Mouse (Mus musculus) T-helper 17 cell (primary cell): ENCODE measurements at regions not wholly inside any gene's neighbourhood (a gene's known extent, or its start where the extent isn't known, plus 50 kb on each side); places are given as distances from the start of the nearest gene placed in this dataset.

Source experiments
- in situ Hi-C, 2 experiments: fragments of 300-600 bp; cut with MboI, MseI; formaldehyde crosslinking; loops; 1 replicate in 1 of 2; 2 replicates in 1 of 2; pipeline ENCODE4 v1.15.1; 2025; ENCODE audit warnings: high pct_unique_total_duplicates in 2 of 2

DNA sequence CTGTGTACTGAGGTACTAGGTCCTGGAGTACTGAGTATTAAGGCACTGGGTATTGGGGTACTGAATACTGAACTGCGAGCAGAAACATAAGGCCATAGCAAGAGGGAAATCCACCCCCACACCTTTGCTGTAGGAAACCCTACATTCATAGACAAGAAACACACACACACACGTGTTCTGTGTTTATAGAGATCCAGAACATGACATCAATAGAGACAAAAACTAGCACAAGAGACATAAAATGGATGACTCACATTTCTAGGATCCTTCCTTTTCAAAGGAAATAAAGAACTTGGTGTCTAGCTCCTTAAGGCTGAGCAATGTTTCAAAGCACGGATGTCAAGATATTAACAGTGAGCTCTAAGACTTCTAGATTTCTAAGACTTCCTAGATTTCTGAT lies 49.9 kb upstream of the Nepro start:
- in situ Hi-C loops = no loop called here

DNA sequence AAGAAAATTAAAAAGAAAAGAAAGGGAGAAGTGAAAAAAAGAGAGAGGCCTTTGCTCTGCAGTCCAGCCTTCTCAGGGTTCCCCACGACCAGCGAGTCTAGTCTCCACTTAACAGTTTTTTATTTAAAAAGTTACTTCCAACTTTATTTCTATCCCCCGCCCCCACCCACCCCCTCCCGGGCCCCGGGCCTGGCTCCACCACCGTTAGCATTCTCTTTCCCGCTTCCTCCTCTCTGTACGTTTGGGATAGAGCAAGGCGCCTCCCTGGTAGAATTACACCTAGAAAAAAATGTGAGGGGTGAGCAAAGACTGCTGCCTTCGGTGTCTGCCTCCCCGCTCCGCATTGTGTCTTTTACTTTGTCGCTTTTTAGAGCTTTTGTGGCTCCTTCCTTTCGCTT lies 51.7 kb upstream of the Nepro start:
- in situ Hi-C loops = no loop called here

DNA sequence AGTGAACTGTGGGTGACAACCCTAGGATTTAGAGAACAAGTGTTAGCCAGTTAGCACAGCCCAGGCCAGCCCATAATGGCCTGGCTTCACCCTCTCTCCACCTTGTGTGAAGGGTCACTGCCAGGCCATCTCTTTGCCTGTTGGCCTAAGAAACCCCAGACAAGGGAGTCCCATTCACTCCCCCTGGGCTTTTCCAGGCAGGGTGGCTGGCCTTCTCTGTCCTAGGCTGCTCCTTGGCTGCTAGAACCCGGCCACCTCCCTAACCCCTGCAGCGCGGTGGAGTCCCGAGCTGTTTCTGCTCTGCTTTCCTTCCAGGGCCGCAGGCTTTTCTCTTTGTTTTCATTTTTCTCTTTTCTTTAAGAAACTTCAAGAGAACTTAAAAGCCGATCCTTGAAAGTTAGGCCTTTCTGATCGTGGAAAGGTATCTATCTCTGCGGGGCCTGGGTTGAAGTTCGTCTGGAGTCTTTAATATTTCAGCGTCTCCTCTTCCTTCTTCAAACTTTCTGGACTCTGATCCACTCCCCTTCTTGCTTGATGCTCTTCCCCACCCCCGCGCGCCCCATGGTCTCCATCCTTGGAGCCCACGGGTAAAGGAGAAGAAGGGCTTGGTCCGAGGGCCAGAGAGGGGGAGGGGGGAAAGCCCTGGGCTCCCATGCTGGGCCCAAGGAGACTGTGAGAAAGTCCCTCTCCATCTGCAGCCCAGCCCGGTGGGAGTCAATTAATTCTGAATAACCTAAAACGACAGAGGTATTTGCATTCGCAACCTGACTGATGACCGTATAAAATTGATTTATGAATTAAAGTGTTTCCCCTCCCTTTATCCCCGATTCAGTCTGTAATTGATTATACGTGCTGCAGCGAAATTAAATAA lies 52.3 kb upstream of the Nepro start:
- in situ Hi-C loops = no loop called here

- in situ Hi-C loops = no loop called here
Measured at GRCm38 (mm10) chr16:44668061-44668460, 56.0 kb upstream of the Nepro start.

GRCm38 (mm10) chr16:44667118-44667517 lies 57.0 kb upstream of the Nepro start:
- in situ Hi-C loops = no loop called here

- in situ Hi-C loops = no loop called here
Measured at GRCm38 (mm10) chr16:44666431-44666997, 57.6 kb upstream of the Nepro start.

DNA sequence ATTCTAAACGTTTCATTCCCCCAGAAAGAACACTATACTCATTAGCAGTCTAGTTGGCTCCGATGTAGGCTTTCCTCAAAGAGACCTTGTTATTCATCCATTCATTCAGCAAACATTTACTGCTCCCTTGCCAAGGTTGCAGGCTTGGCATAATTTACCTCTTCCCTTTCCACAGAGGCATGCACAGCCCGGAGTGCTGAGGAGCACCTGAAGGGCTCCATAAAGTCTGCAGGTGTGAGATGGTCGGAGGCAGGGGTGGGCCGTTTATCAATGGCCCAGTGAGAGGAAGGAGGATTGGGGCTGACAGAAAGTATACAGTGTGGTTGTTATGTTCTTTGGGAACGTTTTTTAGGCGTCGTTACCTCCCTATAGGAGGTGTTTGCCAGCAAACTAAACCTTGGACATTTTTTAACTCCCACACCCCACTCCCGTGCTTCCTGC lies 58.6 kb upstream of the Nepro start:
- in situ Hi-C loops = no loop called here

- in situ Hi-C loops = no loop called here
Measured at GRCm38 (mm10) chr16:44662966-44663600, 61.0 kb upstream of the Nepro start.

- in situ Hi-C loops = no loop called here
Measured at GRCm38 (mm10) chr16:44660996-44661876, 62.9 kb upstream of the Nepro start.

- in situ Hi-C loops = loop anchor here in 1 of 2 experiments (10.0 kb wide), 1 partner anchor 1526 kb away; no protein-coding TSS in a partner anchor
Measured at GRCm38 (mm10) chr16:44658306-44658705, 65.8 kb upstream of the Nepro start.

DNA sequence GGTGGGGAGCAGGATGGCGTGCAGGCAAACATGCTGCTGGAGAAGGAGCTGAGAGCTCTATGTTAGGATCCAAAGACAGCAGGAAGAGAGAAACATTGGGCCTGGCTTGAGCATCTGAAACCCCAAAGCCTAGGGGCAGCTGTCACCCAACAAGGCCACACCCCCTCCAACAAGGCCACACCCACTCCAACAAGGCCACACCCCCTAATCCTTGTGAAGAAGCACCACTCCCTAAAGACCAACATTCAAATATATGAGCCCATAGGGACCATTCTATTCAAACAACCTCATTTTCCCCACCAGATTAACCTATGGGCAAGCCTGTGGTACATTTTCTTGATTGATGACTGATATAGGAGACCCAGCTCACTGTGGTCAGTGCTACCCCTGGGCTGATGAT lies 67.9 kb upstream of the Nepro start:
- in situ Hi-C loops = loop anchor here in 1 of 2 experiments (10.0 kb wide), 1 partner anchor 1529 kb away; no protein-coding TSS in a partner anchor

DNA sequence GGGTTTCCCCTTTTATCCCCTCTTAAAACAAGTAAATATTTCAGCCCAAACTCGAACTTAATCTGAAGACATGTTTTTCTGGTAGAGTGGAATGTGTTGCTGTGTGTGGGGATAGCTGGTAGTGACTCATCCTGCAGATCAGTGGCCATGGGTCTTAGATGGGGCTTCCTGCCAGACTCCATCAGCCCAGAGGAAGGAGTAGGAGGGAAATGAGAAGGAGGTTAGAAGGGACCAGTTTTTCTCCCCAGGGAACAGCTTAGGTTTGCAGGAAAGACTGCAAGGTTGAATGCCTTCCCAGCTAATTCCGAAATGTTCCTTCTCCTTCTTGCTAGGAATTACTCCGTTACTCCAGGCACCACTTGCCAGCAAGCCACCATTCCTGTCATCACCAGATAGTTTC lies 68.8 kb upstream of the Nepro start:
- in situ Hi-C loops = loop anchor here in 1 of 2 experiments (10.0 kb wide), 1 partner anchor 1529 kb away; no protein-coding TSS in a partner anchor

GRCm38 (mm10) chr16:44648547-44649223 lies 75.4 kb upstream of the Nepro start:
- in situ Hi-C loops = loop anchor here in 1 of 2 experiments (10.0 kb wide), 2 partner anchors 384 to 1496 kb away; no protein-coding TSS in a partner anchor

- in situ Hi-C loops = loop anchor here in 1 of 2 experiments (10.0 kb wide), 2 partner anchors 379 to 1501 kb away; no protein-coding TSS in a partner anchor
Measured at GRCm38 (mm10) chr16:44643992-44644391, 80.1 kb upstream of the Nepro start.

DNA sequence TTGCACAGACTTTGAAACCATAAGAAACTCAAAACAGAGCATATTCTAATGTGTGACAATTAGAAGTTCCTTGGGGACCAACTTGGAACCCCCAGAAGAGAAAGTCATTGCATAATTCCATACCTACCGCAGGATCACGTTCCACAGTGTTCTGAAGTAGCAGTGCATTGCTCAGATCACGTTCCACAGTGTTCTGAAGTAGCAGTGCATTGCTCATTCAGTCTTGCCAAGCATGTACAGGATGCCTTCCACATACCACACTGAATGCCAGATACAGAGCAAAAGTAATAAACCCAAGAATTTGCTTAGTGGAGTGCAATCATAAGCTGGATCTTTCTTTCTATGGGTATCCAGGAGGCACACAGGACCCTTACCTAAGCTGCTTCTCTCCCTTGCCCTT lies 78.4 kb upstream of the Boc start:
- in situ Hi-C loops = no loop called here

- in situ Hi-C loops = no loop called here
Measured at GRCm38 (mm10) chr16:44634486-44634885, 75.8 kb upstream of the Boc start.

DNA sequence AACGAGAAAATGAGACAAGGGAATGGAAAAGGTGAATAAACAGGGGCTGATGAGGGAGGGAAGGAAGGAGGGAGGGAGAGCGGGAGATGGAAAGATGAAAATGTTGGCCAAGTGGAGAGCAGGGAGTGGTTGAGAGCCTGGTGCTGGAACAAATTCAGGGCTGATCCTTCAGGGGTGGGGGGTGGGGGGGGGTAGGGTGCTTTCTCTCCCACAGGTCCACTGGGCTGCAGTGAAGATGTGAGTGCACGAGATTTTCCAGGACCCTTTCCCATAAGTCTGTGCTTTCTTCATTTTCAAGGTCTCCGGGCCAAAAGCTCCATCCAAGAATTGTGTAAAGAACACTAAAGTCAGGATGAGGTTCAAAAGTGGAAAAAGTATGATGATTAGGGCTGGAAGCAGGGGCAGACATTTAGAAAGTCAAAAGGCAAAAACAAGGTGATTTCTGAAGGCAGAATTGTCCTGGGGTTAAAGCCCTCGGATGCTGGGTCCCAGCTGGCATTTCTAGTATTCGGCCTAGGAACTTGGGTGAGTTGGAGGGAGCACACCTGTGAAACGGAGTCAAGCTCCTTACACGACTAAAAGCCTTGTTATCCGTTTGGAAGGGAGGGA lies 74.5 kb upstream of the Boc start:
- in situ Hi-C loops = no loop called here

GRCm38 (mm10) chr16:44632330-44633058 lies 73.8 kb upstream of the Boc start:
- in situ Hi-C loops = no loop called here

GRCm38 (mm10) chr16:44631357-44632053 lies 72.8 kb upstream of the Boc start:
- in situ Hi-C loops = no loop called here
